Mouse (Mus musculus) ES-Bruce4 (cell line): ENCODE data around the gene Uts2b. TPM values are rescaled to one million over a fixed set of nuclear protein-coding genes. Genes with fewer than 3 reads are reported as not detected.

ENCODE experiments used
- H3K27ac ChIP-seq: 2 replicates; pipeline ENCODE4 v1.5.1; 2012; ENCODE audit warnings: low read length, inconsistent platforms; ENCODE audit not compliant: insufficient read depth
- H3K27me3 ChIP-seq: 2 replicates; pipeline ENCODE4 v1.6.1; 2012; ENCODE audit warnings: mild to moderate bottlenecking, low read length, inconsistent platforms; ENCODE audit not compliant: control insufficient read depth, poor library complexity, insufficient read depth, severe bottlenecking
- H3K36me3 ChIP-seq: 2 replicates; pipeline ENCODE4 v1.6.1; 2012; ENCODE audit warnings: inconsistent platforms, mild to moderate bottlenecking, low read length, moderate library complexity; ENCODE audit not compliant: control insufficient read depth, poor library complexity, insufficient read depth, severe bottlenecking
- H3K4me1 ChIP-seq: one replicate; pipeline ENCODE4 v1.8.1; 2011; ENCODE audit warnings: low read length; ENCODE audit not compliant: control insufficient read depth, insufficient read depth
- H3K4me3 ChIP-seq: 2 replicates; pipeline ENCODE4 v1.5.1; 2011; ENCODE audit warnings: low read depth, mild to moderate bottlenecking, low read length
- H3K9ac ChIP-seq: 2 replicates; pipeline ENCODE4 v1.6.1; 2012; ENCODE audit warnings: low read depth, mild to moderate bottlenecking, inconsistent platforms; ENCODE audit not compliant: poor library complexity, severe bottlenecking
- H3K9me3 ChIP-seq: replicated peaks from 2 replicates; pipeline ENCODE4 v1.6.1; 2012; ENCODE audit warnings: mild to moderate bottlenecking, low read length, inconsistent platforms; ENCODE audit not compliant: control insufficient read depth, poor library complexity, insufficient read depth, severe bottlenecking
- CTCF ChIP-seq: IDR thresholded peaks from one replicate; pipeline ENCODE4 v1.8.1; 2011; ENCODE audit warnings: low read depth, low read length
- EP300 ChIP-seq: IDR thresholded peaks from 2 replicates; pipeline ENCODE4 v1.6.1; 2011; ENCODE audit warnings: low read depth, low read length; ENCODE audit not compliant: insufficient read depth
- POLR2A ChIP-seq: IDR thresholded peaks from one replicate; pipeline ENCODE4 v1.8.1; 2011; ENCODE audit warnings: low read length; ENCODE audit not compliant: insufficient read depth
- polyA plus RNA-seq: library from polyadenylated mRNA; stranded (reverse); fragments of >200 nt; gene quantifications from 2 replicates; pipeline ENCODE4 v1.2.4, GENCODE M21; 2011; ENCODE audit warnings: low read depth; ENCODE audit not compliant: missing spikeins, insufficient read depth, insufficient read length

The Uts2b gene
- not detected in 2 replicates for polyA plus RNA-seq

GRCm38 (mm10) chr16:27370191-27370590 lies at the start of gene Uts2b:
Gene Uts2b (minus strand): TSS chr16:27370239.
- no peak within 1 kb of the TSS for H3K4me3 ChIP-seq
- no peaks in the 10 kb centered on the region for H3K36me3 ChIP-seq
- TF ChIP-seq POLR2A = no peak
- no peak for TF ChIP-seq CTCF
- no peak for TF ChIP-seq EP300
- no peak within 1 kb of the TSS for H3K9ac ChIP-seq
- H3K9me3 ChIP-seq = no peaks in the 10 kb centered on the region
- H3K27me3 ChIP-seq = no peaks in the 10 kb centered on the region
- H3K27ac ChIP-seq = no peak within 1 kb of the TSS
- H3K4me1 ChIP-seq = no peaks in the 10 kb centered on the region

- TF ChIP-seq CTCF (no peak), EP300 (no peak), POLR2A (no peak)
- H3K36me3 ChIP-seq = peaks cover 3% of the 10 kb centered on the region
- no peaks in the 10 kb centered on the region for H3K27me3 ChIP-seq
Measured at GRCm38 (mm10) chr16:27417632-27418031, 47.6 kb upstream of the Uts2b start.

GRCm38 (mm10) chr16:27416937-27417584 lies 47.0 kb upstream of the Uts2b start:
- Histone ChIP-seq H3K9ac (no peak overlapping the region), H3K36me3 (peaks cover 3% of the 10 kb centered on the region), H3K27ac (no peak overlapping the region), H3K9me3 (no peaks in the 10 kb centered on the region), H3K27me3 (no peaks in the 10 kb centered on the region), H3K4me3 (no peak overlapping the region), H3K4me1 (no peaks in the 10 kb centered on the region)
- TF ChIP-seq POLR2A = no peak
- no peak for TF ChIP-seq EP300
- TF ChIP-seq CTCF = no peak

More at GRCm38 (mm10) chr16:27417632-27418031, 47.6 kb upstream of the Uts2b start:
- Histone ChIP-seq H3K27ac (no peak overlapping the region), H3K9me3 (no peaks in the 10 kb centered on the region), H3K9ac (no peak overlapping the region), H3K4me3 (no peak overlapping the region), H3K4me1 (no peaks in the 10 kb centered on the region)

GRCm38 (mm10) chr16:27404107-27404506 lies 34.1 kb upstream of the Uts2b start:
- Histone ChIP-seq H3K27me3 (no peaks in the 10 kb centered on the region), H3K9ac (no peak overlapping the region), H3K4me1 (no peaks in the 10 kb centered on the region), H3K27ac (no peak overlapping the region), H3K9me3 (no peaks in the 10 kb centered on the region), H3K4me3 (no peak overlapping the region), H3K36me3 (no peaks in the 10 kb centered on the region; the same call in 1 of the 2 replicates)
- TF ChIP-seq CTCF = no peak
- TF ChIP-seq EP300 = no peak
- TF ChIP-seq POLR2A = no peak

GRCm38 (mm10) chr16:27401579-27401978 lies 31.5 kb upstream of the Uts2b start:
- Histone ChIP-seq H3K9ac (no peak overlapping the region), H3K27ac (no peak overlapping the region), H3K36me3 (no peaks in the 10 kb centered on the region), H3K27me3 (no peaks in the 10 kb centered on the region), H3K4me3 (no peak overlapping the region), H3K9me3 (no peaks in the 10 kb centered on the region), H3K4me1 (no peaks in the 10 kb centered on the region)
- TF ChIP-seq CTCF = no peak
- TF ChIP-seq POLR2A = no peak
- no peak for TF ChIP-seq EP300

- TF ChIP-seq POLR2A = no peak
- no peak for TF ChIP-seq CTCF
- Histone ChIP-seq H3K27me3 (no peaks in the 10 kb centered on the region), H3K36me3 (no peaks in the 10 kb centered on the region), H3K4me3 (no peak overlapping the region), H3K4me1 (no peaks in the 10 kb centered on the region), H3K9me3 (no peaks in the 10 kb centered on the region), H3K27ac (no peak overlapping the region), H3K9ac (no peak overlapping the region)
Measured at GRCm38 (mm10) chr16:27399719-27400253, 29.7 kb upstream of the Uts2b start.
